Mouse (Mus musculus): ENCODE measurements around the gene Map4.

Map4 gene

GRCm38 (mm10) chr9:109931257-109932171 lies at the start of gene Map4:
TSS of gene Map4 (plus strand) at chr9:109931460.
- peak; percentile 97 for DNase-seq (ENCODE audit: low spot score)

- no peak for DNase-seq (ENCODE audit: low spot score)
Observed at GRCm38 (mm10) chr9:109886259-109886658, 45.0 kb upstream of the Map4 start.

GRCm38 (mm10) chr9:109887321-109887720 lies 43.9 kb upstream of the Map4 start:
- DNase-seq (ENCODE audit: low spot score) = no peak

DNA sequence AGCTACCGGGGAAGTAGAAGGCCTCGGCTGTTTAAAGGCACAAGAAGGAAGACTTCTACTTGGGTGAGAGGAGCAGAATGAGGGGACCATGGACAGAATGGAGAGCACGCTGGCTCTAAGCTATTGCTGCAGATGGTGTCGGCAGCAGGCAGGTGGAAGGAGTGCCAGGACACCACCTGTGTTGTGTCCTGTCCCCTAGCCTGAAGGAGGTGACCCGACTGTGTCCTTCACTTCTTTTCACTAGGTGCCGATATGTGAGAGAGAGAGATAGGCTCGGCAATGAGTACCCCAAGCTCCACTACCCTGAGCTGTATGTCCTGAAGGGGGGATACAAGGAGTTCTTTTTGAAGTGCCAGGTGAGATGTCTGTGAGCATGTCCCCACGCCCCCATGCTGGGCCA lies 39.8 kb upstream of the Map4 start:
- no peak for DNase-seq (ENCODE audit: low spot score)

GRCm38 (mm10) chr9:109892651-109893250 lies 38.5 kb upstream of the Map4 start:
- DNase-seq (ENCODE audit: low spot score) = peak; percentile 89

DNA sequence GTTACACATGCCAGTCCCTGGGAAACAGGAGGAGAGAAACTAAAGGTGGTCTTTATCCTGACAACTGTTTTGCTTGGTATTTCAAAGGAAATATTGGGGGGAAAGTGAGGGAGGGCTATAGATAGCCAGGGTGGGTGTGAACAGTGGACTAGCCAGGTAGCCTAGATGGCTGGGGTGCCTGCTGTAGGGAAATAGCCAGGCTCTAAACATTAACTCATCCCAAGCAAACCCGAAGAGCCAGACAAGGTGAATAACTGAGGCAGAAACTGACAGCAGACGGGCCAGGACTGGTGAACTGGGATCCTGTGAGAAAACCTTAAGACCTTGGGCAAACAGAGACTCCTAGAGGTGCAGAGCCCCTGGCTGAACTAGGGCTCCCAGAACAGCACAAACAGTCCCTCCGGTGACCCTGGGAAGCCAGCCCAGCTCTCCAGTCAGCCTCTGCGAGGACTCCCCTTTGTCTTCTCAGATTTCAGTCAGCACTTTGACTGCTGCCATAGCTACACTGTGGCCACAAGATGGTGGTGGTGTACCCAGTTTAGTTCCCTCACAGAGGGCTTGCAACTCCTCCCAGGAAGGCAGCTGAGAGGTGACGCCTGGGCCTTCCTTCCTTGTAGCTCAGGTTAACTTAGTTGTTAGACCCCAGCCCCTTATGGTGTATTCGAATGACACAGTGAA lies 36.7 kb upstream of the Map4 start:
- peak; percentile 80 for DNase-seq (ENCODE audit: low spot score)

DNA sequence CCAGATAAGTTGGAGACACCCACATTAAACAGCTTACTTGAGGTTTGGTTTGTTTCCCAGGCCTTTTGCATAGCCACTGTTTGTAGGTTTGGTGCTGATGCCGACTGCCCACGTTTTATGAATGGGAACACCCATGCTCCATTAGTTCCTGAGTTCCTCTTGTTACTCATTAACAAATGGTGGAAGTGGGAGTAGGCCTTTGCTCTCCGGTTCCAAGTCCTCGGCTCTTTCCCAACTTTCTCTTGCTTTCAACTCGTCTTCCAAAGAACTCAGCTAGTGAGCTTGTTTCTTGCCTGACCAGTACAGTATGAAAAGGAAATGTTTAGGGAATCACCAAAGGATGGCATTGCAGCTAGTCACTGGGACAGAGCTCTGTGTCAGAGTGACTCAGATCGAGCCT lies 35.7 kb upstream of the Map4 start:
- DNase-seq (ENCODE audit: low spot score) = no peak

DNA sequence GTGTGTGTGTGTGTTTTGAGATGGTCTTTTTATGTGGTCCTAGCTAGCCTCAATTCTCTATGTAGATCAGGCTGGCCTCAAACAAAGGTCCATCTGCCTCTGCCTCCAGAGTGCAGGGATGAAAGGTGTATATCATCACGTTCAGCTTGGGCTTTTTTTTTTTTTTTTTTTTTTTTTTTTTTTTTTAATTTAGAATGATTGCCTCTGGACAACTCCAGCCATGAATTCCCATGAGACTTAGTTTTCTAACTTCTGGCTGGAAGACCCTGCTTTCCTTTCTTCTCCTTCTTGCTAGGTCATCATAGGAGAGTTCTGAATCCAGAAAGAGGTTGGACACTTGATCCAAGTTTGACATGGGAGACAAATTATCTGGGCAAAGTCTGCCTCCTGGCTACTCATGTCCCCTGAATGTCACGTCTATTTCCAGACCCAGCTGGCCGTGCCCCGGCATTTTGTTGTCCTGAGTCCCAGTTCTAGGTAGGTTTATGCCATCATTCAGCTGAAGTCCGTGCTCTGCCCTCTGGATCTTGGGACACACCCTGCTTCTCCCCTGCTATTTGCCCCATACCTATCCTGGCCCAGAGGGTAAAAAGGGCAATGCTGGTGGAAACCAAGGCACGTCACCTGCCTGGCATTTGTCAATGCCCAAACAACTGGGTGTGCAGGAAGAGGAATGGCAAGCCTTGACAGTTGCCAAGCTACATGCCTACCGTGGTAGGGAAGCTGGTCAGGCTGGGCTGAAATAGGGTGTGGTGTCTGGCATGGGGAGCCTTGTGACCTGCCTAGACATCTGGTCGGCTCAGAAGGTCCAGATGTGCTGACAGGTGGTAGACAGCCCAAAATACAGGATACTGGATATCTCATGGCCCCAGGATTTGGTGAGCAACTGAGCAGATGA lies 34.8 kb upstream of the Map4 start:
- no peak for DNase-seq (ENCODE audit: low spot score)

- DNase-seq (ENCODE audit: low spot score) = peak; percentile 24
Observed at GRCm38 (mm10) chr9:109898027-109898426, 33.2 kb upstream of the Map4 start.

DNA sequence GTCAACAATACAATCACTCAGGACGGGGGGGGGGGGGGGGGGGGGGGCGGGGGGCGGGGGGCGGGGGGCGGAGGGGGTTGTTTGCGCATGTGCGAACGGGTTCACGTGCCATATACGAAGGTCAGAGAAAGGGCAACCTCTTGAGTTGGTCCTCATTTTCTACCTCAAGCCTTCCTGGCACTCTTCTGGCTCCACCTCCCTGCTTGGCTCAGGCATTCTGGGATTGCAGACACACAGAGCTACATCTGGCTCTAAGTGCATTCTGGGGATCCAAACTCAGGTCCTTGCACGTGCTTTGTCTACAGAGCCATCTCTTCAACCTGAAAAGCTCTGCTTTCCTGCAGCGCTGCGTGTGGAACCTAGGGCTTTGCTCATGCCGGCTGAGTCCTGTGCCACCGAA lies 31.9 kb upstream of the Map4 start:
- DNase-seq (ENCODE audit: low spot score) = no peak

- no peak for DNase-seq (ENCODE audit: low spot score)
Observed at GRCm38 (mm10) chr9:109899774-109900173, 31.5 kb upstream of the Map4 start.

DNA sequence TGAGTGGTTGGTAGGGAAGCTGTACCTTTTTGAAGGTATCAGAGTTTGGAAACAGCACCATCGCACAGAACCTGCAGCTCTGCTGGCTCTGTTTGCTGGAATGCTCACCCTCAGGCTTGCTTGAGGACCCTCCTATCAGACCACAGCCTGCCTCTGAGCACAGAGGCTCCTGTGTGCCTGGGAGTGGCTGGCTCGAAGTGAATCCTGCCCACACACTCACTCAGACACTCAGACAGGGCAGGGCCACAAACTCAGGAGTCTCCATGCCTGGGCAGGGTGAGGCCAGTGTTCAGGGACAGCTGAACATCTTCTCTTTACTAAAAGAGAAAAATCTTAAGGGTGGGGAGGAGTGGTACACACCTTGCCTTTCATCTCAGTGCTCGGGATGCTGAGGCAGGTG lies 30.7 kb upstream of the Map4 start:
- DNase-seq (ENCODE audit: low spot score) = no peak

DNA sequence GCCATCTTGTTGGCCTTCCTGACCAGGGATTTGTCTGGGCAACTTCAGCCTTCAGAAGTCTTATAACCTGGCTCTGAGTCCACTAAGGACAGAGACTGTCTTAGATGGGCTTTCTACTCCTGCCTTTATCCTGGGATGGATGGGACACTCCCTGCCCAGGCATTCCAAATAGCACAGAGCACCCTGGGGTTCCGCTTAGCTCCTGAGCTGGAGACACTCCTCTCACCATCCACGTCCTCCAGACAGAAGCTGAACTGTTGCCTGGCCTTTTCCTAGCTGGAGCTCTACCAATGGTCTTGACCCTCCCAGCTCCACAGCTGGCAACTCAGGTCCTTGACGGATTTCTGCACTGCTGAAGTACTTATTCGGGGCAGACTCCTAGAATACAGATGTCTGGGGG lies 29.0 kb upstream of the Map4 start:
- no peak for DNase-seq (ENCODE audit: low spot score)

DNA sequence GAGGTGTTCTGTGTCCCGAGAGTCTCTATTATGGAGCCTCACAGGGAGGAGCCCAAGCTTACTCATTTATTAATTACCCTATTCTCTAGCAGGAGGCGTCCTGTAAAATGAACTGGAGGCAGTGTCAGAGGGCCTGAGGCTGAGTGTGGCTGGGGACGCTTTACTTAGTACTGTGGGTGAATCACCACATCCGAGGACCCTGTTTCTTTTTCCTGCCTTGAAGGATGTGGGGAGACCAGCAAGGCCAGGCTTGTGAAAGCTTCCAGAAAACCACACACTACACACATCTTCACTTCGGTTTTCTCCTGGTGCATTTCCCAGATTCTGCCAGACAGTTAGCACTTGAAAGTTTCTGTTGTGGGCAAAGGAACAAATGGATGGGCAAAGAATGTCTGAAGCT lies 28.5 kb upstream of the Map4 start:
- no peak for DNase-seq (ENCODE audit: low spot score)

GRCm38 (mm10) chr9:109907300-109907699 lies 24.0 kb upstream of the Map4 start:
- no peak for DNase-seq (ENCODE audit: low spot score)

DNA sequence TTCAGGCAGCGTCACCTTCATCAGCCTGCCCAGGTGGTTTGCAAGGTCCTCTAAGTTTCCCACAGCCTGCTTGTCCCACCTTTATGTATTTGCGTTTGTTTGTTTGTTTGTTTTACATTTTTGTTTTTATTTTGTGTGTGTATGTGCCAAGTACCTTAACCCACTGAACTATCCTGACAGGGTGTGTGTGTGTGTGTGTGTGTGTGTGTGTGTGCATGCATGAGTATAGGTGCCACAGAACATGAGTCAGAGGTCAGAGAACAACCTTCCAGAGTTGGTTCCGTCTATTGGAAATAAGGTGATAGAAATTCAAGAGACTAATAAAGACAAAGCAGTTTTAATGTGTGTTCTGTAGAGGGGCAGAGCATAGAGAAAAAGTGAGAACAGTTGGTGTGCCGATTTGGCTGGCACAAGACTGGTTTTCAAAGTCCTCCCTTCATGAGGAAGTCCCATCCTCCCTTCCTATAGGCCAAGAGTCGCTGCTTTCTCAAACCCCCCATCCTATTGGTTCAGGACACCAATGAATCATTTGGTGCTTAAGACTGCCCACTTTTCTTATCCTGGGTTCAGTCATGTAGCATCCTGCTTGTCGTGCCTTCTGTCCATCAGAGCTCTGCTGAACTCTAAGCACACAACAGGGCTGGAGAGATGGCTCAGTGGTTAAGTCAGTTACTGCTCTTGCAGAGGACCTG lies 23.3 kb upstream of the Map4 start:
- DNase-seq (ENCODE audit: low spot score) = no peak

DNA sequence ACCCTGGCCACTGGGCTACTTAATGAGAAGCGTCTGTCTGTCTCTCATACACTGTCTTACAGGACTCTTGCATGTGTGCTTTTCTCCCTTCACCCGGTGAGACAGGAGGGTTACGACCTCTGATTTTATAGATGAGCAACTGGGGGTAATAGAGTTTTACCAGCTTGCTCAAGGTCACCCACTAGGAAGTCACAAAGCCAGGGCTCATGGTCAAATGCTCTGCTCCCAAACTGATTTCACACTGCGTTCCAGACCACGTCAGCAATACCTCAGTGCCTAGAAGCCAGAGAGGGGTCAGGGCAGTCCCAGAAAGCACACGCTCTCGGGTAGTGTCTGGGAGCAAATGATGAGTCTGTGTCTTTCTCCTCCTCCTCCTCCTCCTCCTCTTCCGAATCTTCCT lies 22.2 kb upstream of the Map4 start:
- DNase-seq (ENCODE audit: low spot score) = no peak

GRCm38 (mm10) chr9:109909926-109910325 lies 21.3 kb upstream of the Map4 start:
- no peak for DNase-seq (ENCODE audit: low spot score)

DNA sequence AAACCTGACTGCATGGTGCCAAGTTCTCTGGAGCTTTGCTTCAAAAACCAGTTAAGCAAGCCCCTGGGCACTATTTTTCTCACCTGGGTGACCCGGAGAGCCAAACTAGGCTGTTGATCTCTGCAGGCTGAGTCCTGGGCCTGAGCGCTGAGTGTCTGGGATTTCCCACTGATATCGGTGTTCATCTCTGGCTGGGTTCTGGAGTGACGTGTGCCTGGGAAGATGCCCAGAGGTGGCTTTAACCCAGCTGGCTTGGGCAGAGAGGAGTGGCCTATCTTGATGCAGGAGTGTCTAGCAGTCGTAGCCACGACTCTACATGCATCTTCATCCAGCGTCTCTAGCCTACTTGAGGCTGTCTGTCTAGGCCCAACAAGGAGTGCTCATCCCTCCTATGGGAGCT lies 19.5 kb upstream of the Map4 start:
- no peak for DNase-seq (ENCODE audit: low spot score)

GRCm38 (mm10) chr9:109914269-109914926 lies 16.9 kb upstream of the Map4 start:
- no peak for DNase-seq (ENCODE audit: low spot score)

DNA sequence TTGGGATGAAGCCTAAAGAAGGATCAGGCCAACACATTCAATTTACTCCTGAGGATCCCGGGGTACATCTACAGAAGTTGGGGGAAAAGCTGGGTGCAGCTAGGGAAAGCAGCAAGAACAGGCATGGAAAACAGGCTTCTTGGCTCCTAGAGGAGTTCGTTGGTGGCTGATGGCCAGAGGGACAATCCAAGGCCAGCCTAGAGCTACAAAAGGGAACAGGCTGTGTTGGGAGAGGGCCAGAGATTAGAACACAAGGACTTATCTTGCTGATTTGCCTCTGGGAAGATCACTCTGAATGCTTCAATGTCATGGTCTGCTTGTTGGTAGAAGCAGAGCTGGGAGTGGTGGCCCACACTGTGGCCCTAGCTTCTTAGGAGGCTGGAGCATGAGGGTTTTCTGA lies 13.3 kb upstream of the Map4 start:
- DNase-seq (ENCODE audit: low spot score) = no peak

Data from retina, embryonic 14.5 days (tissue).